Mouse (Mus musculus) adrenal gland, adult 8-10 months (tissue): ENCODE measurements around the gene Sorcs1. TPM values are rescaled to one million over a fixed set of nuclear protein-coding genes. Genes with fewer than 3 reads are reported as not detected.

Source experiments
- DNase-seq: peaks from one replicate; pipeline ENCODE4 v3.0.0; 2022
- total RNA-seq, 4 experiments: library from RNA; stranded (reverse); gene quantifications; 2 replicates each; pipeline ENCODE4 v1.2.4; 2022

Gene Sorcs1
- total RNA-seq, 4 experiments from 2014 or later, result 0.23 to 0.52 (median 0.44) TPM

DNA sequence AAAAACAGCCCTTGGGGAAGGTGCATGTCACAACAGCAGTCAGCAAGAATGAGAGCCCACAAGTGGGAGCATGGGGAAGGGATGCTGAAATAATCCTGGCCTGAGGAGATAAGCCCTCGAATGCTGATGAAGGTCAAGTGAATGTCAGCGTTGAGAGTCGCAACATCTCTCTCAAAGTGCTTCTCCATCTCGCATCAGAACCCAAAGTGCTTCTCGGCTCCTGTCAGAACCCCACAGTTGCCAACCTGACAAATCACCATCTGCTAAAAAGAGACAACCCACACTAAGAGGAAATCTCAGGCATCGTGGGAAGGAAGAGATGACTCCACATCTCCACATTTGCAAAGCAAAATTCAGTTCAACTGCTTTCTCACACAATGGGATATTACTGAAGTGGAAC is 119.7 kb downstream of the Sorcs1 start:
- DNase-seq, result no peak

DNA sequence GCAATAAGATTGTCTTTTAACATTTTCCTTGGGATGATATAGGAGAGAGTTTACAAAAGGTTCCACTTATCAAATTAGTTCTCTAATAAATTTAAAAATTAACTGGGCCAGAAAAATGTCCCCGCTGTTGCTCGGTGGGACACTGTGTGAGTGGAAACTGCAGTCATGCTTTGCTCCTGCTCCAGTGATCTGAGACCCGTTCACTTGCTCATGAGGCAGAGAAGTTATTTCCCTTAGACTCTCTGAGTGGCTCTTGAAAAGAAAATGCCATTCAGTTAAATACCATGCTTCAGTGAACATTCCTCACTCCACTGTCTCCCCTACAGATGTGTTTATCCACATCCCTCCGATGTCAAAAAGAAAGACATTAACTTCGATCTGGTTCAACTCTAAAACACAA is 144.4 kb downstream of the Sorcs1 start:
- no peak for DNase-seq

DNA sequence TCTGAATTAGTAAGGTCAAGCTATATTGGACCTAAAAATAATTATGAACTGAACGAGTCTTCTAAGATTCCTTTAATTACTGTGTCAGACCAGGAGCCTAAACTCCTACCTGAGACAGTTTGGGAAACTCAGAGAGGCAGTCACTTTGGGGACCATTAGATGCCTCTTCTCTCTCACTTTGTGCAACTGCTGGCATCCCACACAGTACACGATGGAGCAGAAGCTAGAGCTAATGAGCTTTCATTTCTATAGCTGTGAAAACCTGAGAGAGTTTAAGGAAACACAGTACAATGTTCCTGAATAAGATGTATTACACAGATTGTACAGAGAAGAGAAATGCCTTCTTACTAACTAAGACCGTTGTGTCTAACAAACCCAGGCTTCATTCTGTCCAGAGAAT is 150.6 kb downstream of the Sorcs1 start:
- no peak for DNase-seq

DNA sequence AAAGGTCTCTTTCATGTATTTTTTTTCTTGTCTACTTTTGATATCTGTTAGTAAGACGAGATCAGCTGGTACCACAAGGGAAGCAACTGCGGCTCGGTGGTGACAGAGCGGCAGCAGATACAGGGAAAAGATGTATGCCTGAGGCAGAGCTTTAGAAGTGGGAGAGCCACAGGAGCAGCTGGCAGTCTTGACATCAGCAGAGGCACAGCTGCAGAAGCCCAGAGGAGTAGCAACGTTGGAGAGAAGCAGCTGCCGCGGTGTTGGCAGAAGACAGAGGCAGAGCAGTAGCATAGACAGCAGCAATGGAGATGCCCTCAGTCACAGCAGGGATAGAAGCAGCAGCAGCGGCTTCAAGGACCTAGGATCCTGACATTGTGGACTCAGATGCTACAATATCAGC is 152.4 kb downstream of the Sorcs1 start:
- no peak for DNase-seq

DNA sequence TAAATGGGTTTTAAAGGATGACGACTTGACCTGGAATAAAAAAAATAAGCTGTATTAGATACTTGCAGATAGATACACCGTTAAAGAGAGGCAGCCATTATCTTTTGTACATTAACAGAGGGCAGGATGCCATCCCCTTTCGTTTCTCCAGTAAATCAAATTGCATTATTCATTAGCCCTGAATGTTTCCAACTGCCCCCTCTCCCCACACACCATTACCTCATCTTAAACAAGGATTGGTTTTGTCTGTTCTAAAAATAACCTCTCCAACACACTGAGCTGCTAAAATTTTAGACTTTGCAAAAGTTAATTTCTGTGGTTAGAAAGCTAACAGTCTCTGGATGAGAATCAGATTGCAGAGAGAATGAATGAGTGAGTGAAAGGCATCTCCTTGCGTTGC is 156.5 kb downstream of the Sorcs1 start:
- DNase-seq, result no peak

DNA sequence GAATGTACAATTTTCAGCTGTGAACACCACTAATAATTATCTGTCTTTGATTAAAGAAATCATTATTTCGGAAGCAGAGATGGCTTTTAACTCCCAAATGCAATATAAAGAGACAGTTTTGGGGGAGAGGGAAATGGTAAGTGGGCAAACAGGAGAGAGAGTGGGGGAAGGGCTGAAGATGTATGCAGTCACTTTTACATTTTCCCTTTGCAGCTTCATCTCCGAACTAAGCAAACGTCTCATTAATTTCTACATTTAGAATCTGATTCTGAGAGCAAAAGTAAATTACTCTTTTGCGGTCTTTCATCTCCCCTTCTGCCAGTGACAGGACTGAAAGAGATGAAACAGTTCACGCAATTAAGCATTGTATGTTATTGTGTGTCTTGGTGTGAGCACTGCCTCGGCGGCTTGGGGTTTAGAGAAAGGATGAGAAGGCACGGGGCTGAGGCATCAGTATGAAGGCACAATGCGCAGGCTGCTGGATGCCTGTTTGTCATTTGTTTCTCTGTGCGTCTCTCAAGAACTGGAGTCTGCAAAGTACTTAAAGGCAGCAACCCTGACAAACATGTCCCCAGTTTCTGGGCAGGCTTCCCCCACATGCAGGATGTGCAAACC is 163.3 kb downstream of the Sorcs1 start:
- no peak for DNase-seq

DNA sequence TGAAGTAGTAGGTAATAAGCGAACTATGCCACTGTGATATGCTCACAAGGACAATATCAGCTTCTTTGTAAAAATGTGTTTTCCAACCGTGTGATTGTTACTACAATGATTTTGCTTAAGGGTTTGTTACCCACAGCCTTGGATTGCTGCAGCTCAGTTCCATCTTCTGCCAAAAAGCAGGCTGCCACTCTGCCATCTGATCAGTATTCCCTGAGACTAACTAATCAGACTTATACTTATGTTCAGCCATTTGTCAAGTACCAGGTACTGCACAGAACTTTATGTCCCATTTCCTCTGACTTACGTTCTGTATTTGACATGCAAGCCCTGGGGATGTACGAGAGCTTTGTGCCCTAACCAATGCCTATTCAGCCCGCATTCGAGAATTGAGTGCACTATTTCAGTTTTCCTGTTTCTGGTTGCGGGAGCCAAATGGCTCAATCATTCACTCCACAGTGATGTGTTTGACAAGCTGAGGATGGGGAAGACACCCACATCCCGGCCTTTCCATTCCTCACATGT is 164.1 kb downstream of the Sorcs1 start:
- no peak for DNase-seq

DNA sequence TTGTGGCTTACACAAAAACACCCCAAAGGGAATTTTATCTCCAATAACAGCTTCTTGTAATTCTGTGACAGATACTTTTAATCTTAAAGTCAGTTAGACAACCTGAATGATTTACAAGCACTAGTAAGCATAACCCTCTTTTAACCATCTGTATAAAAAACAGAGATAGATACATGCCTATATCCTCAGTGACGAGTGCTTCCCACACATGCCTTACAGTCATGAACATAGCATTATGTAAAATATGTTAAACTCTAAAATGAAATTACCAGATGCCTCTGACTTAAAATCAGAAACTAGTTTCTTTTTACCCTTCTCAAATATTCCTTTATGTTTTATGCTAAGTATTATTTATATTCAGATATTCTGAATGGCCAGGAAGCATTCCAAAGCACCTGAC is 175.6 kb downstream of the Sorcs1 start:
- DNase-seq, result no peak

DNA sequence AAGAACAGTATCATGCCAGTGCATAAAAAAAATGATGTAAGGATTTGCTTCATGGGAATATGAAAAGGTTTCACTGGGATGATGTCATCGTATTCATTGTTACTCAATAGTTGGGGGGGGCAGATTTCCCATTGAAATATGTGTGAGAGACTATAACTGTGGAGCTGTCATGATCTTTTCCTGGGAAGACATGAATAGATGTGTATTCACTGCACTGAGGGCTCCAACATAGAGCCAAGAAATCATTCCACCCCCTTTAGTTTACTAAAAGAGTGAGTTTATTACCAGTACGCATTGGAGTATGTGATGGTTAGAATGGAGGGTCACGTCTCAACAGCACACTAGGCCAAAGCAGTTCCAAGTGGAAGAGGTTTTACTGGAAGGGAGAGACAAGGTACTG is 187.3 kb downstream of the Sorcs1 start:
- DNase-seq, result no peak

DNA sequence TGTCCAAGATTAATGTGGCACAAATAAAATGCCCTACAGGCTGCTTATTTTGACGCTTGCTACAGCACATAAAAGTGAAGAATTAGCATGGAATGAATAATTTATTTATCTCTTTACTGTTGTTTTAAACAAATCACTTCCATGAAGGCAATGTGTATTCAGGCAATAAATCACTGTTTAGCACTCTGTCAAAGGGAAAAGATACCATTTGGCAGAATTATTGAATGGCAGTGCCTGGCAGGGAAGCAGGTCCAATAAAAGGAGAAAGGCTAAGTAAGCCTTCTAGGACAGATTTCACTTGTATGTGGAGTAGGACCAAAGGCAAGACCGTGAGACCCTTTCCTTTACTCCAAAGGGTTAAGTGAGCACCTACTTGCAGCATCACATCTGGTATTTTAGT is 187.7 kb downstream of the Sorcs1 start:
- DNase-seq, result no peak

DNA sequence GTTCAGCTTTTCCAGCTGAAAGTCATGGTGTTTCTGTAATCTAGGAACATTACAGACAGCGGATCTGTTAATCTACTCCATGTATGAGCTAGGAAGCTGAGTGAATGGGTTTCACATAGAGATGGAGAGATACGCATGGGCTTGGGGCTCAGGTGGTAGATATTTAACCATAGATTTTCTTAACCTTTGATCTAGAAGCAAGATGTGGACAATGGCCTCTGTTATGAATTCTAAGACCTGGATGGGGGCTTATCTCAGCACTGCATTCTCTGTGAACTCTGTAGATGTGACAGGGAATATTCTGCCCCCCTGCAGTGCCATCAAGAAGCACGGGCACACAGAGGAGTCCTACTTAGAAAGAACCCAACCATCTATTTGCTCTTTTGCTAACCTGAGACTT is 188.7 kb downstream of the Sorcs1 start:
- DNase-seq, result no peak

DNA sequence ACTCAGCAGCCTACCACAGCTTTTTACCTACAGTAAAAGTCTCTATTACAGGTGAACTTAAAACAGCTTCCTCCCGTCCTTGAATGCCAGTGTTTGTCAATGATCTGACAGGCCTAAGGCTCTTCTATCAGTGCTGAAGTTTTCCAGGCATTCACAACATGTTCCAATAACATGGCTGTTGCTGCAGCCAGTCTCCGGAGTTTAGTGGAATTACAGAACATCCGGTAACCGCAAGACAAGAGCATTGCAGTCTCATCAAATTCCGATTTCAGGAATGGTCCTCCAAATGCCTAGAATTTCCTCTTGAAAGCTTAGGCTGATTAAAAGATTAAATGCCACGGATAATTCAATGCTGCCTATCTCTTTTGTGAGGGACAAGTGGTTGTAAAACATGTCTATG is 190.0 kb downstream of the Sorcs1 start:
- no peak for DNase-seq

DNA sequence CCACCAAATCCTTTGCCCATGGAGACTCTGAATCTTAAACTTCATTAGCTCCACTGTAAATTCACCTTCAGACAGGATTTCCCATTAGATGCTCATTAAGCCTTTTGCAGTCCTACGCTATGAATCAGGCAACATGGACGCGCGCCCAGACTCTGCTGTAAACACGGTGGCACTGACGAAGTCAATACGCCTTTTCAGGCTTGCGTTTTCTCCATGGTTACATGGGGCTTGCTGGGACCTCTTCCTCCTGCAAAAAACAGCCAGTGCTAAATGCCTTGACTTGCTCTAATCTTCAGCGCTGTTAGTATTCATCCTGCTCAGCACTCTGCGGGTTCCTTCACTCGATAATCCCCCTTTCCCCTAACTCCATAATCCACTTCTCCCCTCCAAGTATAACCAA is 190.7 kb downstream of the Sorcs1 start:
- DNase-seq, result no peak

DNA sequence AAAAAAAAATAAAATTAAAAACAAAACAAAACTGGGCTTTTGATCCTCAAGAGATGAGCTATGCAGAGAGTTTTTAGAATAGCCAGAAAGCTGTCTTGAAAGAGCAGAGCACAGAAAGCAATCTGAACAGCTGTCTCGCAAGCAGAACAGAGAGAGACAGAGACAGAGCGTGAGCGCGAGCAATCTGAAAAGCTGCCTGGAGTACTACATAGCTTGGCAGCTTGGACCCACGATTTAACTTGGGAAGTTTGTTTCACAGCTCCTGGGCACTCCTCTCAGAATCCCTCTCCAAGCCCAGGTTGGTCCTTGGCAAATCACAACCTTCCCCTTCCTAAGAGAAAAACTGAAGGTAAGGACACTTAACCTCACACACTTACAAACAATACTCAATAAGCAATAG is 192.1 kb downstream of the Sorcs1 start:
- DNase-seq, result no peak

DNA sequence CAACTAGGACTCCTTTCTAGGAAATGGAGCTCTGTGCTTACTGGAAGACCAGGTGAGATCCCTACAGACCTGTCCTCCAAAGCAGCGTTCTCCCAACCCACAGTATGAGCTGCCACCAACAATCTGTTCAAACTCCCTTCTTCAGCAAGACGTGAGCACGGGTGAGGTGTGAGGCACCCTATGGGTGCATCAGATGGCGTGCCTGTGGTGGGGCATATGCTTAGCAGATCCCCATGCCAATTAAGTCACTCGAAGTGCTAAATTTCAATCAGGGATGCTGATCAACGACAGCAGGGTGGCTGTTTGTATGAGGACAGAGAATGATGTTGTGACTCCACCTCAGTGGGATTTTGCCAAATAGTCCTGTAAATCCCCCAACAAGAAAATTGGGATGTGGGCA is 201.7 kb downstream of the Sorcs1 start:
- no peak for DNase-seq

DNA sequence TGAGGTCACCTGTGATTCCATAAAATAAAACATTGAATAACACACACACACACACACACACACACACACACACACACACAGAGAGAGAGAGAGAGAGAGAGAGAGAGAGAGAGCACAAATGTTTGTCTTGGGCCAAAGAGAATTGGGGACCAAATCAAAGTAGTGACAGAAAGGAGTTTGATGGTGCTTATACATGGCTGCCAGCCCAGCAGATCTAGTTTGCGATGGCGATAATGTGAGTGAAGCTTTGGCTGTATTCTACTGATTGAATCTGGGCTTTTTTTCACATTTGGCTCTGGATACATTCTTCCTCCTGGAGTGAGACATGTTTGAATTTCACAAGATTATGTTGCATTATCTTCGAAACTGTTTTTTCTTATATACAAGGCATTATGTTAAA is 209.9 kb downstream of the Sorcs1 start:
- DNase-seq, result no peak

DNA sequence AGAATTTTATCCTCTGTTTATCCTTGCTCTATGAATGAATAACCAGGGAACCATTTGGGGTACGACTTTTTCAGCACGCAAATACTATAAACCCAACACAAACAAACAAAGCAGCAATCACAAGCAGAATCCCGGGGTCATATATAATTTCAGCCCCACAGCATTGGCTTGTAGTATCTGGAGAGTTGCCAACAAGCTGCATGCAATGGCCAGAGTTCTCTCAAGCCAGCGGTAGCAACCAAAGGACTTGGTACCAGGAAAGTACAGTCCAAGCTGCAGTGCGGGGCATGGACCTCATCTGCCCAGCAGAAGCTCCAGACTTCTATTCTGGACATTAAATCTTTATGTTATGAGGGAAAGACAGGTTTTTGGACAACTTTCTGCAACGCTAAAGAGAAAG is 213.6 kb downstream of the Sorcs1 start:
- no peak for DNase-seq

DNA sequence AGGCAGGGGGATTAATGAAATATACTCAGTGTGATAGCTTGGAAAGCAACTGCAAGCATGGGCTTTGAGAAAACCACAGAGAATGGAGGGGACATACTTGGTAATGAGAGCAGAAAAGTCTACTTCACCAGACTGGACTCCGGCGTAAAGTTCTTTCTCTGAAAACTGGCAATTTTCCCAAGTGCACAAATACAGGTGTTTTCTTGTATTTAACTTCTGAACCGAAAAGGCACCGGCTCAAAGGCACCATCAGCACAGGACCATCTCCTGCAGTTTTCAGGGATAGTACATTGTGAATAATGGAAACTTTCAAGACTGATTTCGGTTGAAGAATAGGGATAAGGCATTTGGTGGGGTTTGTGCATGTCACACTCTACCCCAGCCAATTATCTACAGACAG is 219.9 kb downstream of the Sorcs1 start:
- no peak for DNase-seq

DNA sequence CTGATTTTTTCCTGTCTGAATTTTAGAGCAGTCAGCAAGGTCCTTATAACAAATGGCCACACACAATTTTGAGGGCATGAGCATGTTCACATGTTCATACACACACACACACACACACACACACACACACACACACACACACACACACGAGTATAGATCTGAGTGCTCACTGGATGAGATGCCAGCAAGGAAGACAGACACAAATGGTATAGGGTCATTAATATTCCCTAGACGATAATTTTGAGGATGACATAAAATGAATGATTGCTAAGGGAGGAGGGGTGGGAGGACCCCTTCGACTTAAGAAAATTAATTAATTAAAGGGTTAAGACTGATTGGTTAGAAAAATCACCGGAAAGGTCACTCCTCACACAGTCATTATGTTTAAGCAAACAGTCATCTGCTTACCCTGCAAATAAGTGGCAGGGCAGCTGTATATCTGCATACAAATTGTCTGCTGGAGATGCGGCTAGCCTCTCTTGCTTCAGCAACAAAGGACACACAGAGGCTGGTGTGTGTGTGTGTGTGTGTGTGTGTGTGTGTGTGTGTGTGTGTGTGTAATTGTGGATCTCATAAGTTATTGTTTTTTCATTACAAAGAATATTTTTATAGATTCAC is 221.1 kb downstream of the Sorcs1 start:
- DNase-seq, result no peak

DNA sequence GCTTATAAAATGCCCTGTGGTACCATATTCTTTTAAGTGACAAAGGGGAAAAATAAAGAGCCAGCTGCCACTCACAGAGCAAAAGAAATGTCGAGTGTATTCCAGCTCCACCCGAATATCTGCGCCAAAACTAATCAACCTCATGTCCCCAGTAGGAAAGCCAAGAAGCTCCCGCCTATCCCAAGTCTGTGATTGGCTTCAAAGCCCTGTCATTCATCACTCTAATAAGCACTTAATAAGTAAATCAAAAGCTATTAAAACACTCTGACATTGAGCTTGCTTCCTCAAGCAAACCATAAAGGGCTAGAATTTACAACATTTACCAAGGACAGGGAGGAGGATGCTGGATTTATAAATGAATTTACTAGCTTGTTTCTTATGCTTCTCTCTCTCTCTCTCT is 237.3 kb downstream of the Sorcs1 start:
- no peak for DNase-seq

DNA sequence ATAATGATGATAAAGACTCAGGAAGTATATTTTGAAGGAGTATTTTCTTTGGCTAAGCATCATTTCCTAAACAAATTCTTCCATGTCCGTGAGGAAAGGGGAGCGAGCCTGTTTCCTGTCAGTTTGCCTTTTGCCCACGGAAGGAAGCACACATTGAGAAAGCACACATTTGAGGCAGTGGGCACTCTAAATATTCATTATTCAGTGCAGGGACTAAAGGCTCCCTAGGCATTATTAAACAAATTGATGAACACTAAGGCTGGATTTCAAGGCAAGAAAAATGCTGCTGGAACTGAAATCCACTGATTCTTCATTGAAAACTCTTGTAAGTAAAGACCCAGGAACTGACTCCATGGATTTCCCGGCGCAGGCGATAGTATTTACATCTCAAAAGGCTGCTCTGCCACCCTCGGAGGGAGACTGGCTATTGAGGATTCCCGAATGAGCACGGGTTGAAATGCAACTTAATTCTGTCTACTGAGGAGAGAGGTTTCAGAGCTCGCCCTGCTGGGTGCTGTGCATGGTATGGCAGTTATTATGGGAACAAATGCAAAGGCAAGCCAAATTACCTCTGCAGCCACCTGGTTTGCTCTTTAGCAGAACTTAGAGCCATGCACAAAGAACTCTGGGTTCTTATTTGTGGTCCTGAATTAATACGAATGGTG is 238.1 kb downstream of the Sorcs1 start:
- no peak for DNase-seq

DNA sequence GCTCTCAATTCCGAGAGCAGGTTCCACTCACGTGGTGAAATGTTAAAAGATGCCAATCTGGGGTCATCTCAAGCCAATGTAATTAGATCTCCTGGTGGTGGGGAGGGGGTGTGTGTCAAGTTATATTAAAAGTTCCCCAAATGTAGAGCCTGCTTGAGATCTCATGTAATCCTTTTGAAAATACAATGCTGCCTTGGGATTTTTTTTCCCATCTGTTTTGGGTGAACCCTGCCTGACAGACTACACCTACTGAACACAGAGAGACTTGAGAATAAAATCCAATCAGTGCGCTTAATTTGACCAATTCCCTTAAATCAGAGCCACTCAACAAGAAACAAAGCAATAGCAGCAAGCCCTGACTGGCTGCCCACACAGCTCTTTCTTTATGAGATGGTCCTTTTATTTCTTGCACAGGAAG is 239.0 kb downstream of the Sorcs1 start:
- no peak for DNase-seq

DNA sequence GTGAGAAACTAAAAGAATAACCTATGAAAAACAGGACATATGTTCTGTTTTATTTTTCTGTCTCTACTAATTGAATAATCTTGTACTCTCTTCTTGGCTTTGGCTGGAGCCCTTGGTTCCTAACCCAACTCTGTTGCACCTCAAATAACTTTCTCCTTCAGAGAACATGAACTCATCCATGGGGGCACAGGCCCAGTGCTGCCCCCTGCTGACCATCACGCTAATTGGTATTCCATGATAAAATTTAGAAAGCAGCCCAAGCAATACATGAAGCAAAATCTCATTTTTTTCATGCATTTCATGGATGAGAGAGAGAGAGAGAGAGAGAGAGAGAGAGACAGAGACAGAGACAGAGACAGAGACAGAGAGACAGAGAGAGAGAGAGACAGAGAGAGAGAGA is 255.5 kb downstream of the Sorcs1 start:
- DNase-seq, result no peak
